Mouse (Mus musculus) limb, embryonic 12.5 days (tissue): ENCODE results near the gene Cpsf2. TPM values are rescaled to one million over a fixed set of nuclear protein-coding genes. Genes with fewer than 3 reads are reported as not detected.
"Not testable (repeated sequence)": the region's sequence is repeated elsewhere in the genome, so short reads cannot be mapped to it uniquely, and the experiment has no call there.

Experiments used
- ATAC-seq: fragments of 200-750 bp; cut with Nextera tagmentation; 2 replicates; pipeline ENCODE4 v1.8.0; 2017; ENCODE audit warnings: low read depth, moderate TSS enrichment; ENCODE audit not compliant: insufficient number of reproducible peaks, insufficient read depth, low FRiP score, low TSS enrichment
- H3K27ac ChIP-seq: fragments of 300-500 bp; sonication (generic); 2 replicates; pipeline ENCODE4 v1.5.1; 2016; ENCODE audit warnings: mild to moderate bottlenecking, moderate library complexity
- H3K27me3 ChIP-seq: fragments of 300-500 bp; sonication (generic); 2 replicates; pipeline ENCODE4 v1.6.1; 2016; ENCODE audit warnings: mild to moderate bottlenecking, moderate library complexity
- H3K36me3 ChIP-seq: fragments of 300-500 bp; sonication (generic); 2 replicates; pipeline ENCODE4 v1.6.1; 2016; ENCODE audit warnings: mild to moderate bottlenecking, moderate library complexity
- H3K4me1 ChIP-seq: fragments of 300-500 bp; sonication (generic); replicated peaks from 2 replicates; pipeline ENCODE4 v1.6.1; 2016
- H3K4me2 ChIP-seq: fragments of 300-500 bp; sonication (generic); 2 replicates; pipeline ENCODE4 v1.6.1; 2016; ENCODE audit warnings: mild to moderate bottlenecking, moderate library complexity
- H3K4me3 ChIP-seq: fragments of 300-500 bp; sonication (generic); replicated peaks from 2 replicates; pipeline ENCODE4 v1.5.1; 2016; ENCODE audit warnings: mild to moderate bottlenecking
- H3K9ac ChIP-seq: fragments of 300-500 bp; sonication (generic); replicated peaks from 2 replicates; pipeline ENCODE4 v1.6.1; 2016; ENCODE audit warnings: mild to moderate bottlenecking, moderate library complexity
- H3K9me3 ChIP-seq: fragments of 300-500 bp; sonication (generic); 2 replicates; pipeline ENCODE4 v1.6.1; 2016; ENCODE audit warnings: mild to moderate bottlenecking, moderate library complexity
- WGBS: fragments of 180-500 bp; shearing (Covaris S2); methylation state at CpG from one replicate; pipeline ENCODE4 v1.1.7; 2016; 5-methylcytosine and 5-hydroxymethylcytosine counted together
- polyA plus RNA-seq: library from polyadenylated mRNA; unstranded; fragments of >200 nt; fragmentation: Nextera tagmentation; extraction: Ambion mirVana; gene quantifications from 2 replicates; pipeline ENCODE4 v1.2.1, GENCODE M21; 2016

Gene Cpsf2
- 32.3 and 34.4 TPM in 2 replicates for polyA plus RNA-seq

DNA sequence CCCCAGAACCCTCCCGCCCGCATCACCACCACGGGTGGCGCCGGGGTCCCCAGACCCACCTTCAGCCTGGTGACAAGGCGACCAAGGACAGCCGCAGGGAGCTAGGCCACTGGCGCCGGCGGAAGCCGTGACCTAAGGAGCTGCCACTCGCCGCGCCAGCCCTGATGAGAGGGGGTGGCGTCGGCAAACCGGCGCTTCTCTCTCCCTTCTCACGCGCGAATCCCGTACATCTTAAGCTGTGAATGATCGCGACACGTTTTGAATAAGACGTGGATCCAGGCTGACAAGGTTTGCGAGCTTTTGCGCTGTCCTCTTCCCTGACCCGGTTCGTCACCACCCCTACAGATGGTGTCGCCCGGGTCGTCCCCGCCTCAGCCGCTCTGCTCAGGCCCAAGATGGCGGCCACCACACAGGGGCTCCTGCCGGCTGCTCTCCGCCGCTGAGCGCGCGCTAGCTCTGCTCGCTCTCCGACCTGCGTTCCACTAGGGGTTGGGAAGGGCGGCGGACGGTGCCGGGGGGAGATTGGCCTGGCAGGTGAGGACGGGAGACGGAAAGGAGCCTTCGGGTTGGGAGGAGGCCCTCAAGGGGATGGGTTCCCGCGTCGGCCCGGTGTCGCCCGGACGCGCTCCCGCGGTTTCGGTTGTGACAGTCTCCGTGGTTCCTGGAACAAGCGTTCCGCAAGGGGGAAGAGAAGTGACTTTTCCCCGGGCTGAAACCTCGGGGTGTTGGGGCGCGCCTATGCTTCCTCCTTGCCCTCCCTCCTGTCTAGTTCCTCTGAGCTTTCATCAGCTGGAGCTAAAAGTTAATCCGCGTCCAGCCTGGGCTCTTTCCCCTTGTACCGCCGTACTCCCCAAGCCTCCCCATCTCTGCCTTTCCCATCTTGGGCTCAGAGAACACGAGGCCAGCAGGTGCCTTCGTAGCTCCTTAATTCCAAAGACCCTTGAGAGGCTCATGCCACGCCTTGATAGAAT, at the start of gene Cpsf2:
Gene Cpsf2, plus strand, starts transcription at position 388 of the 971 bp plus-strand sequence.
- under 1% methylated on average over 76 of the region's 77 CpGs for WGBS
- ATAC-seq, result peak; percentile 98

DNA sequence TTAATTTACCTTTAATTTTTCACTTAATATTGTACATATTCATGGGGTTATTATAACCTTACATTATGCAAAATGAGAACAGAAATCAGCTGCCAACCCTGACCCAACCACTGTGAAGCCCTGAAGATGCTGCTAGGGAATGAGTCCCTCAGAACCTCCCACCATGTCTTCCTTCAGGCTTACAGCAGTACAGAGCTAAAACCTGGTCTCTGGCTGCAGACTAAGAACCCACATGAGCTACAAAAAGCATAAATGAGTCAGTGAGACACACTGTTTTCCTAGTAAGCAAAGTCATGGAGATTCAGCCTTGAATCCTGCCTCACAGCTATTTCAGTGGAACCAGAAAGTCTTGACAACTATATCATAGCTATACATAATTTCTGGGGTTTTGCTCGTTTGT, 47.4 kb upstream of the Cpsf2 start:
- Histone ChIP-seq H3K4me3 (no peak overlapping the region), H3K36me3 (peaks cover 89% of the 10 kb centered on the region), H3K27me3 (no peaks in the 10 kb centered on the region), H3K4me2 (no peak overlapping the region), H3K4me1 (no peaks in the 10 kb centered on the region), H3K27ac (no peak overlapping the region), H3K9ac (no peak overlapping the region), H3K9me3 (no peaks in the 10 kb centered on the region)
- WGBS, result 84% methylated on average over 1 of the region's 1 CpGs
- no peak for ATAC-seq

More for the DNA sequence above, at the start of gene Cpsf2:
- Histone ChIP-seq H3K36me3 (peaks cover 4% of the 10 kb centered on the region; the same call in 1 of the 2 replicates), H3K27me3 (no peaks in the 10 kb centered on the region), H3K4me3 (peak within 1 kb of the TSS; percentile 89), H3K4me1 (peaks cover 16% of the 10 kb centered on the region), H3K27ac (peak within 1 kb of the TSS; percentile 94), H3K9me3 (no peaks in the 10 kb centered on the region), H3K4me2 (peak within 1 kb of the TSS; percentile 72), H3K9ac (peak within 1 kb of the TSS; percentile 92)

DNA sequence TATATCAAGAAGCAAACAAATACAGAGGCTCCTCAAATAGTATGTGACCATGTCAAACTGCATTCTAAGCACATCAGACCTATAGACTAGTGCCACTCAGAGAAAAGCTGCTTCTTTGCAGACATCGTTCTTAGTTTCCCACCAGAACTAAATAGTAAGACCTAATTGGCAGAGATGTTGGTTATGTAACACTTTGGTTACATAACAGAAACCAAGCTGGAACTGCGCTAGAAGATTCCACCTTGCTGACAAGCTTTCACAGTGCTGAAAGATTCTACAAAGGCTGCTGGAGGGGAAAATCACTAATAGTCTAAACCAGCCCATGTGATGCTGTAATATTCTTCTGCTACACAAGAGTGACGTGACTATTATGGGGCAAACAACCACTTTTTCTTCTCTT, 40.6 kb upstream of the Cpsf2 start:
- Histone ChIP-seq H3K36me3 (peaks cover 82% of the 10 kb centered on the region), H3K27me3 (no peaks in the 10 kb centered on the region), H3K4me1 (no peaks in the 10 kb centered on the region), H3K27ac (no peak overlapping the region), H3K4me3 (no peak overlapping the region), H3K9ac (no peak overlapping the region), H3K9me3 (no peaks in the 10 kb centered on the region), H3K4me2 (no peak overlapping the region)
- no peak for ATAC-seq
- 92% methylated on average over 3 of the region's 3 CpGs for WGBS

DNA sequence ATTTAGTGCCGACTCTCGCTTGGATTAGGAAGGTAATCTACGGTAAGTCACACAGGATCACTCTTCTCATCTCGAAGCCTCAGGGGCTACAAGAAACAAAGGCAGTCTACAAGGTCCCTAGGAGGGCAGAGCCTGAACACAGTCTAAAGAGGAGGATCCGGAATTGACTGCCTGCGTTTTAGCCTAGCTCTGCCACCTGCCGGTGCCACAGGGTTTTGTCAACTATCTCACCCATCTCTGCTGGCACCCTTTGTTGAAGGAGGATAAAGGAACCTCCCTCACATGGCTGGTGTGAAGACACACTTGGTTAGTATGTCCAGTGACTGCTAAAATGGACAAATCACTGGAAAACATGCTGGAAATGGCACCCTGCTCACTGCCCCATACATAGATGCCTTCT, 38.2 kb upstream of the Cpsf2 start:
- Histone ChIP-seq H3K9ac (no peak overlapping the region), H3K4me3 (no peak overlapping the region), H3K27ac (no peak overlapping the region), H3K9me3 (no peaks in the 10 kb centered on the region), H3K36me3 (peaks cover 81% of the 10 kb centered on the region), H3K4me1 (no peaks in the 10 kb centered on the region), H3K27me3 (no peaks in the 10 kb centered on the region), H3K4me2 (no peak overlapping the region)
- 87% methylated on average over 7 of the region's 7 CpGs for WGBS
- no peak for ATAC-seq

DNA sequence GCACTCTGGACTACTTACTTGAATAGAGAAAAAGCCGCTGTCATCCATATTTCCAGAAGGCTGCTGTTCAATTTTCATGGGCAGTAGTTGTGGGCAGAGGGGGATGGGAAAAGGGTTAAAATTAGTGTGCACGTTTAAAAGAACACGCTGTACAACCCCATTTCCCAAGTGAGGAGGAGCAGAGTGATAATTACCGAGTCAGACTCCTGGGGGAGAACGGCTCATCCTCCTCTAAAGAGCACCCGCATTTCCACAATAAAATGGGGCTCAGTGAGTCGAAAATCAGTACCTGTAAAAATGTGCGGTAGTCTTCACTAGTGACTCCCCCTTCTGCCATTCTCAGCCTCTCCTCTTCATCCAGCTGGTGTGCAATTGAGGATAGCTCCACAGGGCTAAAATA, 27.8 kb upstream of the Cpsf2 start:
- Histone ChIP-seq H3K9ac (no peak overlapping the region), H3K9me3 (no peaks in the 10 kb centered on the region), H3K27me3 (no peaks in the 10 kb centered on the region), H3K4me1 (no peaks in the 10 kb centered on the region), H3K4me3 (no peak overlapping the region), H3K4me2 (no peak overlapping the region), H3K36me3 (peaks cover 40% of the 10 kb centered on the region), H3K27ac (no peak overlapping the region)
- ATAC-seq, result no peak
- WGBS, result 94% methylated on average over 8 of the region's 8 CpGs

DNA sequence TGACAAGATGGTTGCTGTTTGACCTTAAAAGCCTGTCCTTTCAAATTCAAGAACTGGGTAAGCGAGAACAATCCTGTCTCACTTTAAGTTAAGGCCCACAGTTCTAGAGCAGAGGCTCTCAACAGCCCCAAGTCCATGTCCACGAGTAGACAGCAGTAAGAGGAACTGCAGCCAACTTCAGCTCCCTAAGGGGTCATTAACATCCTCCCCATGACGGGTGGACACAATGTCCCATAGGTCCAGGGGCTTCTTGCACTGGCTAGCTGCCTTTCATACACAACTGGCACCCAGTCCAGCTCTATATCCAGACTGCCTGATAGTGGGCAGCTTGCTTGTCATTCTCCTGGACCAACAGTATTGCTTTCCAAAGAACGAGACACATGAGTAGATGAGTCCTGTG, 27.0 kb upstream of the Cpsf2 start:
- no peak overlapping the region for H3K9ac ChIP-seq
- H3K4me2 ChIP-seq, result no peak overlapping the region
- no peaks in the 10 kb centered on the region for H3K9me3 ChIP-seq
- H3K27ac ChIP-seq, result no peak overlapping the region
- ATAC-seq, result no peak
- peaks cover 36% of the 10 kb centered on the region for H3K36me3 ChIP-seq
- no peaks in the 10 kb centered on the region for H3K27me3 ChIP-seq
- 87% methylated on average over 4 of the region's 4 CpGs for WGBS
- H3K4me1 ChIP-seq, result no peaks in the 10 kb centered on the region
- H3K4me3 ChIP-seq, result no peak overlapping the region

DNA sequence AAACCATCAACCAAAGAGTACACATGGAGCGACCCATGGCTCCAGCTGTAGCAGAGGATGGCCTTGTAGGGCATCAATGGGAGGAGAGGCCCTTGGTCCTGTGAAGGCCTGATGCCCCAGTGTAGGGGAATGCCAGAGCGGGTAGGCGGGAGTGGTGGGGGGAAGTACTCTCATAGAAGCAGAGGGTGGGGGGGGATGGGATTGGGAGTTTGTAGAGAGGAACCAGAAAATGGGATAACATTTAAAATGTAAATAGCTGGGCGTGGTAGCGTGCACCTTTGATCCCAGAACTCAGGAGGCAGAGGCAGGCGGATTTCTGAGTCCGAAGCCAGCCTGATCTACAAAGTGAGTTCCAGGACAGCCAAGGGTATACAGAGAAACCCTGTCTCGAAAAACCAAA, 20.0 kb upstream of the Cpsf2 start:
- not testable (repeated sequence) for H3K9ac ChIP-seq, H3K36me3 ChIP-seq, ATAC-seq, H3K9me3 ChIP-seq, H3K4me3 ChIP-seq, H3K4me1 ChIP-seq, H3K27me3 ChIP-seq, H3K4me2 ChIP-seq, H3K27ac ChIP-seq
- 94% methylated on average over 8 of the region's 8 CpGs for WGBS

DNA sequence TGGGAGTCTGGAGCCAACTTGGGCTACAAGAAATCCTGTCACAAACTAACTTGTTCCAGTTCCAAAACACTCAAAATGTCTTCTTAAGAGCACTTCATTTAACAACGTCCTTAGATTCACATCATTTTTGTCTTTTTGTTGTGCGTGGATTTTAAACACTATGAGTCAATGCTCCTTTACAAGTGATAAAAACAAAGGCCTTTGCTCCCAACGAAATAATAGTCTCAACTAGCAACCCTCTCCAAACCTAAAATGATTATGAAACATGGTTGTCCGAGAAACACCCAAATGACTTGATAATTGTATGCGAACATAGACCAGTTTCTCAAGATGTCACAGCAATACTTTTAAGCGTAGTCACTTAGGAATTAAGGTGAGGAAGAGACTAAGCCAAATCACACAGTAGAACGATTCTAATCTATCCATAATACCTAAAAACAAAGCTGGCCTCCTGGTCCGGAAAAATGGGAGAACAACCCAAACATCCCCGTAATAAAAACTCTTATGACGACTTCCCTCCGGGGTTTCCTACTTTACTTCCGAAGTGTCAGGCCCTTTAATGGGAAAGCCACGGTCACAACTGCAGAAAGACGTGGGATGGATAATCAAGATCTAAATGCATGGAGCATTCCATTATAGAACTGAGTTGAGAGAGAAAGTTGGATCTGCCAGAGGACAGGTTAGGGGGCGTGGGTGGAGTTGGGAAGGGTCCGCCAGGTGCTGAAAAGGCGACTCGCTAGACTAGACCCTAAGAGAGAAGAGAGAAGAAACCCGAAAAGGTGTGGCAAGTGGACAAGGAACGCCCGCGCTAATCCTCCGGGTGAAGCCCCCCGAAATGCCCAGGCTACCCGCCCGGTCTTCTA, 18.5 kb upstream of the Cpsf2 start:
- Histone ChIP-seq H3K9ac (peak overlapping the region; percentile 88), H3K4me1 (peaks cover 10% of the 10 kb centered on the region), H3K9me3 (no peaks in the 10 kb centered on the region), H3K4me2 (peak overlapping the region; percentile 67), H3K36me3 (no peaks in the 10 kb centered on the region), H3K27me3 (no peaks in the 10 kb centered on the region), H3K4me3 (peak overlapping the region; percentile 83), H3K27ac (peak overlapping the region; percentile 75)
- 14% methylated on average over 26 of the region's 26 CpGs for WGBS
- peak; percentile 63 for ATAC-seq

DNA sequence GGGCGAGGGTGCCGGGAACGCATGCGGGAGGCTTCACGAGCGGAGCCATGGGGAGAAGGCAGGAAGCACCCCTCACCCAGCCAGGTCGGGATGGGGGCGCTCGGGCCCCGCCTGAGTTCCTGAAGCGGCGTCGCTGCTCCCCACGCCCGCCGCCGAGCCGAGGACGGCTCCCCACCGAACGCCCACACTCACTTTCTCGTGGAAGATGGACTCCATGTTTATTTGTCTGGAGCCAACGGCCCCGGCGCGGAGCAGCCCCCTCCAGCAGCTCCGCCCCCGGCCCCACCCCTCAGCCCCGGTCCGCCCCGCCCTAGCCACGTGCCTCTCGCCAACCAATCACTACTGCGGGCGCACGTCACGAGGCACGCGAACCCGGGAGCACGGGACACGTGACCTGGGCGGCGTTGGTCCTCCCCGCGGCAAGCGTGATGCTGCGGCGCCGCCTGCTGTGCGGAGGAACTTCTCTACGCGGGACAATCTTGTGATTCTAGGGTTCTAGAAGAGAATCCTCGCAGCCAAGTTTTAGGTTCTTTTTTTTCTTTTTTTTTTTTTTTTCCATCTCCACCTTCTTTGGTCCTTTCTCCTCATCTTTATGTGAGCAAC, 17.7 kb upstream of the Cpsf2 start, which contains the start of gene Atxn3:
Gene Atxn3, minus strand, starts transcription at position 305 of the 603 bp plus-strand sequence.
- Histone ChIP-seq H3K4me3 (peak within 1 kb of the TSS; percentile 83), H3K27me3 (no peaks in the 10 kb centered on the region), H3K9ac (peak within 1 kb of the TSS; percentile 88), H3K27ac (peak within 1 kb of the TSS; percentile 75), H3K36me3 (no peaks in the 10 kb centered on the region), H3K4me1 (peaks cover 10% of the 10 kb centered on the region), H3K4me2 (peak within 1 kb of the TSS; percentile 67), H3K9me3 (no peaks in the 10 kb centered on the region)
- under 1% methylated on average over 54 of the region's 54 CpGs for WGBS
- peak; percentile 97 for ATAC-seq

DNA sequence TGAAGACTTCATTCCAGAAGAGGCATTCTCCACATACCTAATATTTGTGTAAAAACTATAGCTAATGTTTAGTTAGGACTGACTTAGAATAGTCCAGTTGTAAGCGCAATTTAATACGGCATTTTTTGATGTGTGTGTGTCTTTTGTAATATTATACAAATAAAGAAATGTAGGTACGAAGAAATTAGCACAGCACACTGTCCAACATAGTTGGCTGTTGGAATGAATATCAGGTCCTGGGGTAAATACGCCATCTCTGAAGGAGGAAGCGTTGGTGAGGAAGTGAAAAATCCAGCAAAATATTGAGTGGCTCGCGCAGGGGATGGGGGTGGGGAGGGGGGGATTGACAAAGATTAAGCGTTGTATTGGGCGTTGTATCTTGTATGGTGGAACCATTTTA, 17.2 kb upstream of the Cpsf2 start:
- Histone ChIP-seq H3K4me2 (peak overlapping the region; percentile 67), H3K9me3 (no peaks in the 10 kb centered on the region), H3K36me3 (no peaks in the 10 kb centered on the region), H3K4me1 (peaks cover 10% of the 10 kb centered on the region), H3K4me3 (peak overlapping the region; percentile 83), H3K27ac (no peak overlapping the region), H3K9ac (no peak overlapping the region), H3K27me3 (no peaks in the 10 kb centered on the region)
- 60% methylated on average over 9 of the region's 9 CpGs for WGBS
- ATAC-seq, result peak; percentile 28; the same call in 1 of the 2 replicates
